Mouse (Mus musculus) heart, postnatal 4 days (tissue): ENCODE data around the gene Ano2. TPM values are rescaled to one million over a fixed set of nuclear protein-coding genes. Genes with fewer than 3 reads are reported as not detected.

ENCODE experiments used
- DNase-seq: peaks from one replicate; pipeline ENCODE4 v3.0.0; 2021
- total RNA-seq, 2 experiments: library from RNA; stranded (reverse); gene quantifications; 2 replicates each; pipeline ENCODE4 v1.2.3; 2021

The Ano2 gene
- total RNA-seq, 2 experiments from 2014 or later: 0.29 TPM; not detected in 1

DNA sequence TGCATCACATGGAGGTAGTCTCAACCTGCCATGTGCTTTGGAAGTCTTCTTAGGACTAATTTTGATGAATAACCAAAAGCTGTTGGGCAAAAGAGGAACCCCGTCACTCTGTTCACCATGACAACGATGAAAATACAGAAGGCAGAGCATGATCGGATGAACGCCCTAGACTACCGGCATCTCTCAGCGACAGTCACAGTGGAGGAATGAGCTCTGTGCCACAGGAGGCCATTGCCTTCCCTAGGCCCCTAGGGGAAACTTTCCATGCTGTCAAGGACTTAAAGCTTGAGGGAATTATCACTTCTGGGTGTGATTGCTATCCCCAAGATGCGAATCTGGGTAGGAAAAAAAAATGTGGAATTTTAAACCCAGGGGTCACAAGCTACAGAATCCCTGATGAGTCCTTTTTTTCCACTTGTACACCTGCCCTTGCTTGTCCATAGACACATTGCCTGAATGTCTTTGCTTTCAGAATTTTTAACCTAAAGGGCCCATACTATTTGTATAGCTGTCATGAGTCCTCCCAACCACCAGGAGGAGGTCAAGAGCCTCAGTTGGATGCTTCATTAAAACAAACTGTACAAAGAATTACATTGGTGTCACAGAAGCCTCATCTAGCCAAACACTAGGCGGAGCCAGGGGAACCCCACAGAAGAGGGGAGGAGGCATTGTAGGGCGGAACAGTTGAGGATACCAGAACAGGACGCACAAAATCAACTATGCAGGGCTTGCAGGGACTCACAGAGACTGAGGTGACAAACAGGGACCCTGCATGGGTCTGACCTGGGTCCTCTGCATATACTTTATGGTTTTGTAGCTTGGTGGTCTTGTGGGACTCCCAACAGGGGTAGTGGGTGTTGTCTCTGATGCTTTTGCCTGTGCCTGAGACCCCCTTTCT, 53.2 kb downstream of the Ano2 start:
- DNase-seq: no peak

DNA sequence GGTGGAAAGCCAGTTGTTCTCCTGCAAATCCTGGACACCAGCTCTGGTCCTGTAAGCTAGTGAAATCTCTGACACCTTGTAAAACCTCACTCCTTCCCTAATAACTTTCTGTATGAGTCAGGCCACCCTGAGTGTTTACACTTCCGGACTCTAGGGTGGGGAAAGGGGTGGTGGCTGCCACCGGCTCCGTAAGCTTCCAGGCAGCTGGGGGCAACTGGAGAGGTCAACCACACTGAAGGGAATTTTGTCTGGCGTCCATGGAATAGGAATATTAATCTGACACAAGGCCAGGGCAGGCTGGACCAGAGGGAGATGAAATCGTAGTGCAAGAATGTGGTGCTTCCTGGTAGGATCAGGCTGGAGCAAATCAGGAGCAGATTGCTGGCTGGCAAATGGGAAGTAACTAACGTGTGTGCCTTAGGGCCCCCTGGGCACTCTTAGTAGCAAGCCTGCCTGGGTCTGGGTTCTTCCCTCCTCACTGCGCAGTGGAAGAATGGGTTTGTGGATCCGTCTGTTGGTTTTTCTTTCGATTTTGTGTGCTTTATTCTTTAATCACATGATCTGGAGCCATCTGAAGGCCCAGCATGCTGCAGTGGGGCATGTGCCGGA, 57.2 kb downstream of the Ano2 start:
- no peak for DNase-seq

DNA sequence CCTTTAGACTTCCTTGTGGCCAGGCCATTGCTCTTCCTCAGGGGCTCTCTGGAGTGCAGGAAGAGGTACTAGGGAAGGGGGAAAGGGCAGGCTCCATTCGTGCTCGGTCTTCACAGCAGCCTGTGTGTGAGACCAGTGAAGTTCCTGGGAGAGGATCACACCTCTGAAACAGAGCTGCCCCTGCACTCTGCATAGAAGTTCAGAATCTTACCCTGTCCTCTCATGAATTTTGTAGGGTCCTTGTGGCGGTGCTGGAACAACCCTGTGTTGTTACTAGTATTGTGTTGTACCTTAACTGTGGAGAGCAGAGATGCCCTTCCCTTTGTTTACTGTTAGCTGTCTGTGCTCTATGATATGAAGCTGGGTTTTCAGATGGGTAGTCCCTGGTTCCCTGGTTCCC, 58.4 kb downstream of the Ano2 start:
- DNase-seq: no peak

DNA sequence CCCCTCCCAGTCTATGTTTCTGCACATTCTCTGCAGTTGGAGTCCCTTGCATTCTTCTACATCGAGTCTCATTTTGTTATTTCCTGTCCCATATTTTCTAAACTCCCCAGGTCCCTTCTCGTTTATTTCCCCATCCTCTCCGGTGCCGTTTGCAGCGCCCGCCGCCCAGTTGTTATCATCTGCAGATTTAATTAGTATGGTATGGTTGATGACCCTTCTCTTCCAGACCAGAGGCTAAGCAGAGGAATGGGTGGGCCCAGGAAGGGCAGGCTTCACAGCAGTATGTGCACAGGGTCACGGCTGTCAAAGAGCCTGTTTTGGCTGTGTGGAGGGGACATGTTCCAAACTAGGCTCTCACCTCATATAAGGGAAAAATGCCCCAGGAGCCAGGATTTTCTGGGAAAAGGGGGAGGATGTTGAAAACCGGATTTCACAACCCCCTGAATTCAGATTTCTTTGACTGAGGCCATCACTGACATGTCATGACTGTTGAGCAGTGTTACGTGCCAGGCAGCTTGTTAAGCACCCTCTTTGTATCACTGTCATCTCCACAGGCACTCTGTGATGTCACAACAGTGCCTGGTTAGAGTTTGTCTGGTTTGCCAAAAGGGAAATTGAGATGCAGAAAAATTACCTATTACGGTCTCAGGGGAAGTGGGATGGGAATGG, 72.8 kb downstream of the Ano2 start:
- no peak for DNase-seq

DNA sequence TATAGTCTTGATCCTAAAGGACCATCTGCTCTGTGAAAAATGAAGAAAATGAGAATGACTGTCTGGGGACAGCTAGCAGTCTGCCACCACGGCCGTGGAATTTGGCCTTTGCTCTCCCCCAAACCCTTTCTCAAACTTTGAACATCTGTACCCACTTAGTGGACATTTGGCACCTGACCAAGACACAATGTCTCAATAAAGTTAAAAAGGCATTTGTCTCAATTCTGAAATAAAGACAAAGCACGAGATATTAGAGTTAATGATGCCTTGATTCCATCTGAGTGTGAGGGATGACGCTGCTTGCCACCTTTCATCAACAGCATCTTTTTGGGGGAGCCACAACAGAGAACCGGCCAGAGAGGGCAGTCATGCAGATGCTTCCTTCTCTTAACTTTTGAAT, 83.0 kb downstream of the Ano2 start:
- no peak for DNase-seq

DNA sequence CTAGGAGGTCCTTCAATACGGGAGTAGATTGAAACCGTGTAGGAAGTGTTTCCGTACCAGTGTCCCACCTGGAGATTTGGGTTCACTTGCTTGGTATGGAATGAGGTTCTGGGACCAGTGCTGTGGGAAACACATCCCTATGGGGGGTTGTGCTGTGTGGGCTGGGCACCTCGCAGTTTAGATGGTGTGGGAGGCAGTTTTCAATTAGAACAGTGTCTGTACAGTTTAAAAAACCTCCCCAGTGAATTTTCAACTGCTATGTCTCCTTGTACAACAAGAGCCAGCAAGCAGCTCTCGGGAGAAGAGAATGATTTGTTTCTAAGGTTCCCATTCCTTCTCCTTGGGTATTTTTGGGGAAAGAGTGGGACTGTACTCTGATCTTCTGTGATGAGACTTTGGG, 86.1 kb downstream of the Ano2 start:
- DNase-seq: no peak

DNA sequence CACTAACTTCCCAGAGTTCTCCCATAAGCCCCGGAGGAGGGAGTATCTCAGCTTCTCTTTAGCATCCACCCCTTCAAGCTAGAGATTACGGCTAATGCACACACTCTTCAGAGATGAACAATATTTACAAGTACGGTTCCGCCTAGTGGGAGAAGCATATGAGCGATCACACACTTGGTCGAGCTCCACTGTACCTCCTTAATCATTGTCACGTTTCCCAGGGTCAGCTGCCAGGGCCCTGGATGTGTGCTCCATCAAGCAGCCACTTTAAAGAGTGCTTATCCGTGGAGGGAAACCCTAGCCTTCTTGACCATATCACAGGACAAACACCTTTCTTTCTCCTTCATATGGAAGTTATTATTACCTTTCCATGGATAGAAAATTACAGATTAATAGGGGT, 112.7 kb downstream of the Ano2 start:
- no peak for DNase-seq

DNA sequence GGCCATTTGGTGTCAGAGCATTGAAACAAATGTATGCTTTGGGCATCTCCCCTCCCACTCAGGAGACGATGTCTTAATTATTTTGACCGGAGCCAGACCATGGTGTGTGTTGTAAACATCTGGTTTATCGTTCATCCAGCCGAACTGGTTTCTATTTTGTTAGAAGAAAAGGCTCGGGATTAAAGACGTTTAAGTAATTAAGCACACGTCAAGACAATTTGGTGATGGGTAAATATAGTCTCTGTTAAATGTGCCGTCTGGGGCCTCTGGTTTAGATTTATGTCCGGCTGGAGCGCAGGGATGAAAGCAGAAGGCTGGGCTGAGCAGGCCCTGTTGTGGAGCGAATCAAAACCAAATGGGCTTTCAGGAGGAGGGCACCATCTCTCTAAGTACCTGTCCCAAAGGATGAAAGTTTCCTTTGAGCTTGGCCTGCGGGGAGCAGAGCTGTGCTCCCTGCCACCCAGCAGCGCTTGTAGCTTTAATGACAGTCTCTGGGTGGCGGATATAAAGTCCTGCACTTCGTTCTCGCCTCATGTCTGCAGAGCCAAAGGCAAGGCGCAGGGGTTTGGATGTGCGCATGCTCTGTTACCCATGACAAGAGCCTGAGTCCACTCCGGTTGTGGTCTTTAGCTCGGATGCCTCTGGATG, 113.3 kb downstream of the Ano2 start:
- no peak for DNase-seq

DNA sequence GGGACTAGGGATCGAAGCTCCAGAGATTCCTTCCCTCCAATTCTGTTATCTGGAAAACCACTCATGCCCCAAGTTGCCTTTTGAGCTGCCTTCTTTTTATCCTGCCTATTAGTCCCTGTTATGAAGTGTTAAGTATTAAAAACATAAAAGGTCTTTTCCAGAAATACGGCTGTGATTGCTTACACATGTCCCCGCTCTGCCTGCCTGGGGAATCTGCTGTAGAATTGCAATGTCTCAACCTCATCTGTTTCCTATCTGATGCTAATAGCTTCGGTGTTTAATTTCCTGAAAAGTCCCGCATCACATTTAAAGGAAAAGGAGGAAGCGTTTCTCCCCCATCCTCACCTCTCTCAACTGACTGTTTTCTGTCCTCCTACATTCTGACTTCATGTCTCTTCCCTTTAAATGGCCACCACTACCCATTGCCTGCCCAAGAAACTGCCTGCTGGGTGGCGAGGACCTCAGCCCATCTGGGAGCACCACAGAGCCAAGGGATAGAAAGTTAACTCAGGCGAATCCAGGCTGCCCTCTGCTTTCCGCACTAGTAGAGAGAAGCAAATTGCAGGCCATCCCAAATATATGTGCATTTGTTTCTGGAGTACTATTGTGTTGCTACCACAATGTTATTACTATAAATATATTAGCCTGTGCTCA, 118.9 kb downstream of the Ano2 start:
- DNase-seq: no peak

DNA sequence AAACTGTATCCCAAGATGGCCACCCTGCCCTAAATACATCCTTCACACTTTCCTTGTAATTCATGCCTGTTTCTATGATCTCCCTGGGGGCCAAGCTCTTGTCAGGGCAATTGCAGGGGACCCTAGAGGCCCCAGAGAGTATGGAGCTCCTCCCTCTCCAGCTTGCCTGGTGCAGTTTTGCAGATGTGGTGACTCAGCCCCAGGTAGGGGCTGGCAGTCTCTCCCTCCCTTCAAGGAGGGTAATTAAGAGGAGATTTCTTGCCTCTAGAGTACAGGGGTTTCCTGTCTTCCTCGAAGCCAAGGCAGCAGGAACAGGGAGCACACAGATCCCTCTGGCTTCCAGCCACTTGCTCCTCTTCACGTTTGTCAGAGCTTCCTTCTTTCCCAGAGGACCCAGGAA, 121.2 kb downstream of the Ano2 start:
- DNase-seq: no peak

DNA sequence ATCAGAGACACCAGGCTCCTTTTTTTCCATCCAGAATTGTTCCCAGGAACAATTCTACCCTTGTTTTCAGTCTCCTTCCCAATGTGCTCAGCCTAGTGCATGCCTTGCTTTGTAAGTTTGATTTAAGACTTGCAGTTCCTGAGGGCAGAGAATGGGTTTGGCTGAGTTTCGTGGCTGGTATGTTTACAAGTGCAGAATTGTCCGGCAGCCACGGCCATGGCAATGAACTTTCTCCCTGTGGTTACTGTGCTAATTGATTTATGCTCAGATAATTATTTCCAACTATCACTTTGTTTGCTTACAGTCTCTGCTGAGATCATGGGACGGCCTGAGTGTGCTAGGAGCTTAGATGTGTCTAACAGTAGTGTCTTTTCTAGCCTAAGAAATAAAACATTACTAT, 147.9 kb downstream of the Ano2 start:
- DNase-seq: no peak

DNA sequence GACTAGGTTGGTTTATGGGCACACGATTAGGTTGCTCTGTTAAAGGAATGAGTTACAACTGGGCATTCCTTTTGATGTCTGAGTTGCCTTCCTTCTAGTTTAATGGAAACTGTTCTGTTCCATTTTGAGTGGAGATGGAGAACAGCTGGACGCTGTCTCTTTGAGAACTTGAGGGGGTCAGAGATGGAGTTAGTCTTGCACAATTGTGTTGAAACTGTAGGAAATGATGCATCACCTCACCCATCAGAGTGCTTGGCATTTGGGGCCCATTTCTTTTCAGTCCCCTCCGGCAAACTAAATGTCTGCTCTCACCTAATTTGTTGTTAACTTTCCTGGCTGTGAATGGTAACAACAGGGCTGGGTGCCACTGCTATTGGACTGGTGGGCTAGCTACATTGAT, 151.1 kb downstream of the Ano2 start:
- DNase-seq: no peak

DNA sequence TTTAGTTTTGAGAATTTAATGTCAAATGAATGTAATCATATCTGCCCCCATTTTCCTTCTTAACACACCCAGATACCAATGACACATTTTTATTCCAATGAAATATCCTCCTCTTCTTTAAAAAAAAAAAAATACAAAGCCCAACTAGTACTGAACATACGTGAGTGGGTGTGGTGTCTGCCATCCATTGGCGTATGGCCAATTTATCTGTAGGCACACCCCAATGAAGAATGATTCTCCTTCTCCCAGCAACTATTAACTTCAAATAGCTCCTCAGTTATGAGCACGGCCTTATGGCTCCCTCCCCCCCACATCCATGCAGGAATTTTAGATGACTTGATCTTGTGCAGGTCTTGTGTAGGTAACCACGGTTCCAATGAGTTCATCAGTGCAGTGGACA, 161.0 kb downstream of the Ano2 start:
- no peak for DNase-seq

DNA sequence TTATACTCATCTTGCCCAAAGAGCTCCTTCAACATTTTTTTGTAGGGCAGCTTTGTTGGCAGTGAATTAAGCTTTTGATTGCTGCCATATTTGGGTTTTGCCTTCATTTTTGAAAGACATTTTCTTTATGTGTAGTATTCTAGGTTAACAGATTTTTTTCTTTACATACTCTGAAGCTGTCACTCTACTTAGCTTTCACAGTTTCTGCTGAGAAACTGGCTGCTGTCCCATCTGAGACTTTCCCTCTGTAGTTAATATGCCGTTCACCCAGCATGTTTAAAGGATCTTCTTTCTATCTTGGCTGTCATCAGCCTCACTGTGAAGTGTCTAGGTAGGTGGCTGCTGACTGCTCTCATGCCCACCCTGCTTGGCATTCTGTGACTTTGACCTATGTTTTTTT, 168.1 kb downstream of the Ano2 start:
- no peak for DNase-seq

DNA sequence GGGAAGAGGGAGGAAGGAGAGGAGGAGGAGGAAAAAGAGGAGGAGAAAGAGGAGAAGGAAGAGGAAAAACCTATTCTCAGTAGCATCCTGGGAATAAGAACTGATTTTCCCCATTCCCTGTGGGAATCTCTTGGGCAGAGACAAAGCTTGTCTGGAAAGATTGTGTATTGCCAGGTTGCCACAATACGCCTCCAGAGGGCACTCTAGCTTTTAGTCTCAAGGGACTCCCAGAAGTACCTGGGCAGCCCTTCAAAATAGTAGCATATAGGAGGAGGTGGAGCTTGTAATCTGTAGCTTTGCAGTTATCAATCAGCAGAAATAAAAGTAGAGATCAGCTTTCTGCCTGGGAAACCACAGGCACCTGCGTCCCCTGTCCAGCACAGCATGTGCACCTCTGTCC, 178.3 kb downstream of the Ano2 start:
- DNase-seq: peak; percentile 32

DNA sequence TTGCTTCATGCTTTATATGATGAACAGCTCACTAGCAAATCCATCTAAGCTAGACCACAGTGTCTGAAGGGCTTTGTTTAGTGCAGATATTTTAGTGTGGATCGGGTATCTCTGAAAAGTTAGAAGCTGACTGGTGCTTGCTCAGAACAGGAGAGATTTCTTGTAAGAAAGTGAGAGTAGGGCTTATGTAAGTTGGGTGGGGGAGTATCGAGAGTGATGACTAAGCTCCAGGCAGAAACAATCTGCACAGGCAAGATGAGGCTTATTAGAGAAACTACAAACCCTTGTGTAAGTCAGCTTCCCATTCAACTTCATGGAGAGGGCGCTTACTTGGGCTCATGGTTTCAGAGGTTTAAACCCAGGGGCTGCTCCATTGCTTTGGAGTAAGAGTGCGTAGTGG, 181.3 kb downstream of the Ano2 start:
- DNase-seq: no peak

DNA sequence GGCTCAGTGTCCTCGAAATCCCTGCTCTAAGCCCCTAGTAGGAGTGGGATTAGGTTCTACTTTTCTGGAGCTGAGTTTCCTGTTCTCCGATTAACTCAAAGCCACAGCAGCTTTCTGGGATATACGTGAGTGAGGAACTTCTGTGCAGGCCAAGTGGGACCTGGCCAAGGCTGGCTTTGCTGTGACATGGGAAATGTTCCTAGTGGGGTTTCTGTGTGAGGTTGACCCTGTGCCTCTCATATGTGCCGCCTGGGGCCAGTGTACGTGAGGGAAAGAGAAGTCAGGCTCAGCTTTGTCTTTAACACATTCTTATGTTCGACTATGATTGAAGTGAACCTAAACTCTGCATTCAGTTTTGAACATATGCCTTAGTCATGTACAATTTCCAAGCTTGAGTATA, 184.5 kb downstream of the Ano2 start:
- DNase-seq: no peak

DNA sequence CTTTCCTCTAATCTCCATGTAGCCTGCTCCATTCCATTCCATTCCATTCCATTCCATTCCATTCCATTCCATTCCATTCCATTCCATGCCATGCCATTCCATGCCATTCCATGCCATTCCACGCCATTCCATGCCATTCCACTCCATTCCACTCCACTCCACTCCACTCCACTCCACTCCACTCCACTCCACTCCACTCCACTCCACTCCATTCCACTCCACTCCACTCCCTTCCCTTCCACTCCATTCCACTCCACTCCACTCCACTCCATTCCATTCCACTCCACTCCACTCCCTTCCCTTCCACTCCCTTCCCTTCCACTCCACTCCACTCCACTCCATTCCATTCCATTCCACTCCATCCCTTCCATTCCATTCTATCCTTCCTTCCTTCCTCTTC, 186.7 kb downstream of the Ano2 start:
- DNase-seq: no peak

DNA sequence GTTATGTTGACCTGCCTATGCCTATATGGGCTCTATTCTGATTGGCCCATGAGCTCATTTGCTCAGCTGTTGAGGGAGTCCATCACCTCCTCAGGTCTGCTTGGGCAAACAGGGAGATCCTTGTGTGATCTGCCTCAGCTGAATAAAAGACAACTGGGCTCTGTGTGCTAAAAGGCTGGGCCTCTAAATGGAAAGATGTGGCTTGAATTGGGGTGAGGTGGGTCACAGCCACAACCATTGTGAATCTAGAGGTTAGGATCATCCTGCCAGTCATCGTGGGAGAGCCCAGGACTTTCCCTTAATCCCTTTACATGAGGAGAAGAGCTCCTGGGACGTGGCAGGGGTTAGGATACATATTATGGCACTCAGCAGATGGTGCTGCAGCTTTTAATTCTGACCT, 188.5 kb downstream of the Ano2 start:
- DNase-seq: no peak

DNA sequence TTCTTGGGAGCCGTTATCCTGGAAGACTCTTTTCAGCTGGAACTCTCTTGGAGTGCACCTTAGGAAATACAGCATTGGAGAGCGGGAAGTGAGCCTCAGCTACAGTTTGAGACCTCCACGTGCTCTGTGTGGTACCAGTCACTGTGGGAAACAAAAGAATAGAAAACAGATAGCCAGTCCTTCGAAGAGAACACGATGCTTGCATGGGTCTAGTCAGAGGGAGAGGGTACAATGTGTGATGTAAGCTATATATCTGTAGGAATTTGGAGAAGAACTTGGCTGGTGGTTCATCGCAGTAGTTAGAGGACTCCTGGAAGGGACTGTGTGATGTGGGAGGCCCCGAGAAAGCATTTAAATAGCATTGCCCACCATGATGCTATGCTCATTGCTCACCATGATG, 189.1 kb downstream of the Ano2 start:
- no peak for DNase-seq

DNA sequence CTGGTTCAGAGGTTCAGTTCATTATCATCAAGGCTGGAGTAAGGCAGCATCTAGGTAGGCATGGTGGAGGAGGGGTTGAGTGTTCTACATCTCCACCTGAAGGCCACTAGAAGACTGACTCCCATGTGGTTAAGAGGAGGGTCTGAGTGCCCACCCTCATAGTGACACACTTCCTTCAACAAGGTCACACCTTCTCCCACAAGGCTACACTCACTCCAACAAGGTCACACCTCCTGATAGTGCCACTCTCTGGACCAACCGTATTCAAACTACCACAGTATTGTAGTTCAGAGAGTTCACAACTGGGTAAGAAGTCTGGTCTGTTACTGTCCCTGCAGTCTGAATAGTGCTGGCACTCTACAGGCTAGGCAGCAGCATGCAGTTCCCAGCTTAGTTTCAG, 198.4 kb downstream of the Ano2 start:
- DNase-seq: no peak

DNA sequence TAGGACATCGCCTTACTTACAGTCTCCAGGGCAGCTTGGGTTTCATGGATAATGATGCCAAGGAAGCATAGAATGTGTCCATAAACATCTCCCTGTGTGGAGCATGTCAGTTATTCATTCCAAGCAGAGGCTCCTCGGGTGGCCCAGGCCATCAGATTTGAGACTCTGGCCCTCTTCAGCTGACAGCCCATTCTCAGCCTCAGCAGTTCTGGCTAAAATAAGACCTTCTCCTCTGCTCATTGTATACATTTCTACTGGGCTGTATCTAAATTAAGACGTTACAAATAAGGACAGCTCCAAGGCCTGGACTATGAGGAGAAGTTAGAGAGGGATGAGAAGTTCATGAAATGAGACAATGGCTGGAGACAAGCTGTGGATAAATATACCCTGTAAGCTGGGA, 204.1 kb downstream of the Ano2 start:
- DNase-seq: no peak

DNA sequence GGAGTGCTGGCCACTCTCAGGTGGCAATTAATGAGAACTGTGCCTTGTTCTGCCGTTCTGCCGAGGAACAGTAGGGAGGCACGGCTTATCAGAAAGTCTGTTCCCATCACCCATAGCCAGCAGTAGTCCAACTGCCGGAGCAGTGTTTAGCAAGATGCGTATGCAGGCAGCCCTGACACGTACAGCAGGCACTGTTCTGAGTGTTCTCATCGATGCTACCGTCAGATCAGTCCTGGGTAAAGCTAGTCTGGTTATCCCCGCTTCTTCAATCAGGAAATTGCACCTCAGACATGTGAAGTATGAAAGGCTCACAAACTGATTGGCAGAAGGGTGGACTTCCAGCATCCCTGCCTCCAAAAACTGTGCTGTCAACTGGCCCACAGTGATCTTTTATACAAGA, 224.2 kb downstream of the Ano2 start:
- DNase-seq: no peak
